Mouse (Mus musculus): ENCODE data around the gene Zfp955b.
"Not testable (repeated sequence)": the region's sequence is repeated elsewhere in the genome, so short reads cannot be mapped to it uniquely, and the experiment has no call there.

Zfp955b gene

DNA sequence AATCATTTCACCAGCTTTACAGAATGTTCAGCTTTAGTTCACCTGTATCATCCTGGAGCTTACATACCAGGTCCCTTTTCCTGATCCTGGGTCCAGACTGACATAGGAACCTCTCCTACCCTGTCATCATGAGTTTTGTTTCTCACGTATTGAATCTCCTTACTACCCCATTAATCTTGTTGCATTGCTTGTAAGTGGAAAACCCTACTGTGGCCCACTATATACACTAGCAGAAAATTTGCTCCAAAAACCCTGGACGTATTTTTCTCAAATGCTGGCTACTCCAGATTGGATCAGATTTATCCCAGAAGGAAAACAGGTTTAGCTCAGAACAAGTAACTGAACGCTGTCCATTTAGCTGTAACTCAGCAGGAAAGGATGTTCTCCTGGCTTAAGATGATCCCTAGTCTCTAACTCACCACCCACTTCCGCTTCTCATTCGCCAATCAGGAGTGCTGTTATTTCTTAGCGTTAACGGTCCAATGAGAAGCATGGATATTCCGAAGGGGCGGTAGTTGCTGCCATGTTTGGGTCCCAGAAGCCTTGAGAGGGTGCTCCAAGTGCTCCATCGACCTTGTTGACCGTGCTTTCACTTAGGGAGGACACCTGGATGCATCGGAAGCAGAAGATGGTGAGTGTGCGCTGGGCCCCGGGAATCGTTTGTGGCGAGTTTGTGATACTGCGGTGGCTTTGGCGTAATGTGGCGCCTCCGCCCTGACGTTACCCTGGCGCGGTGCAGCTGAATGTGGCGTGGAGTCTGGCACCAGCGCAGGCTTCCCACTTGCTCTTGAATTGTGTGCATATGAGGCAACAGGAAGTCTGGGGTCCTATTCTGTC is at the start of gene Zfp955b:
Zfp955b (plus strand) TSS at position 506 of the 837 bp plus-strand sequence.
- not testable (repeated sequence) for DNase-seq

DNA sequence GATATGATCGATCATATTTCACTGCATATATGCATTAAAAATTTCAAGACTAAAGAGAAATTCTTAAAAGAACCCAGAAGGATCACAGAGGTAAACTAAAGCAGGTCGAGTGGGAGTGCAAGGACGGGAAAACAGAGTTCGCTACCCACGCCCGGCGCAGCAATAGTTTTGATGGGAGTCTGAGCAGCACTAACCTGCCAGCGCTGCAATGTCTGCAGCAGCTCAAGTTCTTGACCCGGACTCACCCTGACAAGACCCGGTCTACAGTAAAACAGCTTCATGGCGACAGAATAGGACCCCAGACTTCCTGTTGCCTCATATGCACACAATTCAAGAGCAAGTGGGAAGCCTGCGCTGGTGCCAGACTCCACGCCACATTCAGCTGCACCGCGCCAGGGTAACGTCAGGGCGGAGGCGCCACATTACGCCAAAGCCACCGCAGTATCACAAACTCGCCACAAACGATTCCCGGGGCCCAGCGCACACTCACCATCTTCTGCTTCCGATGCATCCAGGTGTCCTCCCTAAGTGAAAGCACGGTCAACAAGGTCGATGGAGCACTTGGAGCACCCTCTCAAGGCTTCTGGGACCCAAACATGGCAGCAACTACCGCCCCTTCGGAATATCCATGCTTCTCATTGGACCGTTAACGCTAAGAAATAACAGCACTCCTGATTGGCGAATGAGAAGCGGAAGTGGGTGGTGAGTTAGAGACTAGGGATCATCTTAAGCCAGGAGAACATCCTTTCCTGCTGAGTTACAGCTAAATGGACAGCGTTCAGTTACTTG is 34.6 kb upstream of the Zfp955b start, which contains the start of gene Zfp955a:
Zfp955a (minus strand) TSS at position 616 of the 789 bp plus-strand sequence.
- DNase-seq: not testable (repeated sequence)

DNA sequence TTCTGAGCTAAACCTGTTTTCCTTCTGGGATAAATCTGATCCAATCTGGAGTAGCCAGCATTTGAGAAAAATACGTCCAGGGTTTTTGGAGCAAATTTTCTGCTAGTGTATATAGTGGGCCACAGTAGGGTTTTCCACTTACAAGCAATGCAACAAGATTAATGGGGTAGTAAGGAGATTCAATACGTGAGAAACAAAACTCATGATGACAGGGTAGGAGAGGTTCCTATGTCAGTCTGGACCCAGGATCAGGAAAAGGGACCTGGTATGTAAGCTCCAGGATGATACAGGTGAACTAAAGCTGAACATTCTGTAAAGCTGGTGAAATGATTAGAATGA is 34.1 kb upstream of the Zfp955b start:
- not testable (repeated sequence) for DNase-seq

DNA sequence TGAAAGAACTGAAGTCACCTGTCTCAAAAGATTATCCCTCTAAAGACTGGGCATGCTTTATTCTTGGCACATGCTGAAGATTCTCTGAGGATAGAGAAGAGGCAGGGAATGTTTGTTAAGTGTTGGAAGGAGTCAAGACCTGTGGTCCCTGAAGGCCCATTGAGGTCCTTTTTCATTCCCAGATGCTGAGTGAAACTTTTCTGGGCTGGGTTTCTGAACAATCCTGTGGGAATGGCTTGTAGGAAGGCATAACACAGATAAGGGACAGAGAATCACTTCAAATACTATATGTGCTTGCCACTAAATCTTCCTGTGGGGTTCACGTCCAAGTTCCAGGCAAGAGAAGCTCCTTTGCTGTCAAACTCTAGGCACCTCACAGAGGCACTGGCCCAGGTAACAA is 25.0 kb upstream of the Zfp955b start, which contains the start of gene Olfr63:
Olfr63 (plus strand) TSS at position 301 of the 400 bp plus-strand sequence.
- DNase-seq: no peak

DNA sequence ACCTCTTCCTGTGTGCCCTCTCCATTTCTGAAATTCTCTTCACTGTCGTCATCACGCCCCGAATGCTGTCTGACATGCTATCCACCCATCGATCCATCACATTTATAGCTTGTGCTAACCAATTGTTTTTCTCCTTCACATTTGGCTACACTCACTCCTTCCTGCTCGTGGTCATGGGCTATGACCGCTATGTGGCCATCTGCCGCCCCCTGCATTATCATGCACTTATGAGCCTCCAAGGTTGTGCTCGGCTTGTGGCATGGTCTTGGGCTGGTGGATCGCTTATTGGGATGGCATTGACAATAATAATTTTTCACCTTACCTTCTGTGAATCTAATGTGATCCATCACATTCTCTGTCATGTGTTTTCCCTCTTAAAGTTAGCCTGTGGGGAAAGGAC is 20.4 kb upstream of the Zfp955b start:
- no peak for DNase-seq

DNA sequence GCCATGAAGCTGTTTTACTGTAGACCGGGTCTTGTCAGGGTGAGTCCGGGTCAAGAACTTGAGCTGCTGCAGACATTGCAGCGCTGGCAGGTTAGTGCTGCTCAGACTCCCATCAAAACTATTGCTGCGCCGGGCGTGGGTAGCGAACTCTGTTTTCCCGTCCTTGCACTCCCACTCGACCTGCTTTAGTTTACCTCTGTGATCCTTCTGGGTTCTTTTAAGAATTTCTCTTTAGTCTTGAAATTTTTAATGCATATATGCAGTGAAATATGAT is 469 bp downstream of the Zfp955b start:
- not testable (repeated sequence) for DNase-seq

DNA sequence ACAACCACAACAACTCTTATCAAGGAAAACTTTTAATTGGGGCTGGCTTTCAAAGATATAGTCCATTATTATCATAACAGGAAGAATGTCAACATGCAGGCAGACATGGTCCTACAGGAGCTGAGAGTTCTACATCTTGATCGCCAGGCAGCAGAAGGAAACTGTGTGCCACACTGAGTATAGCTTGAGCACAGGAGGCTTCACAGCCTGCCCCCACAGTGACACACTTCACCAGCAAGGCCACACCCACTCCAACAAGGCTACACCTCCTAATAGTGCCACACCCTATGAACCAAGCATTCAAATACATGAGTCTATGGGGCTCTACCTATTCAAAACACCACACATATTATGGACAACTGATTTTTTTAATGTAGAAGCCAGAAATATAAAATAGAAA is 63.6 kb downstream of the Zfp955b start:
- no peak for DNase-seq
